Mouse (Mus musculus) stomach, embryonic 16.5 days (tissue): ENCODE results near the gene Dnm3. TPM values are rescaled to one million over a fixed set of nuclear protein-coding genes. Genes with fewer than 3 reads are reported as not detected.

Experiments used
- ATAC-seq: fragments of 200-750 bp; cut with Nextera tagmentation; 2 replicates; pipeline ENCODE4 v1.8.0; 2017; ENCODE audit warnings: moderate number of reproducible peaks, moderate TSS enrichment; ENCODE audit not compliant: insufficient read depth, low FRiP score
- H3K27ac ChIP-seq: fragments of 300-500 bp; sonication (generic); 2 replicates; pipeline ENCODE4 v1.5.1; 2014; ENCODE audit warnings: low read length
- H3K27me3 ChIP-seq: fragments of 300-500 bp; sonication (generic); 2 replicates; pipeline ENCODE4 v1.6.1; 2014; ENCODE audit warnings: low read length, control low read depth, mixed read lengths; ENCODE audit not compliant: control insufficient read depth, insufficient read depth
- H3K36me3 ChIP-seq: fragments of 300-500 bp; sonication (generic); 2 replicates; pipeline ENCODE4 v1.6.1; 2014; ENCODE audit warnings: low read length; ENCODE audit not compliant: control insufficient read depth, insufficient read depth
- H3K4me1 ChIP-seq: fragments of 300-500 bp; sonication (generic); 2 replicates; pipeline ENCODE4 v1.6.1; 2014; ENCODE audit warnings: low read length, control low read depth, mixed read lengths; ENCODE audit not compliant: control insufficient read depth, insufficient read depth
- H3K4me2 ChIP-seq: fragments of 300-500 bp; sonication (generic); 2 replicates; pipeline ENCODE4 v1.6.1; 2014; ENCODE audit warnings: low read depth, low read length, mixed read lengths
- H3K4me3 ChIP-seq: fragments of 300-500 bp; sonication (generic); replicated peaks from 2 replicates; pipeline ENCODE4 v1.5.1; 2014; ENCODE audit warnings: mild to moderate bottlenecking, low read length
- H3K9ac ChIP-seq: fragments of 300-500 bp; sonication (generic); 2 replicates; pipeline ENCODE4 v1.6.1; 2014; ENCODE audit warnings: low read length
- H3K9me3 ChIP-seq: fragments of 300-500 bp; sonication (generic); replicated peaks from 2 replicates; pipeline ENCODE4 v1.6.1; 2016; ENCODE audit warnings: low read length, control low read depth; ENCODE audit not compliant: control insufficient read depth
- WGBS: fragments of 180-500 bp; shearing (Covaris S2); extraction: QIAGEN DNeasy Blood & Tissue Kit; methylation state at CpG from one replicate; pipeline ENCODE4 v1.1.7; 2014; 5-methylcytosine and 5-hydroxymethylcytosine counted together
- polyA plus RNA-seq: library from polyadenylated mRNA; unstranded; fragments of >200 nt; fragmentation: Nextera tagmentation; extraction: Ambion mirVana; gene quantifications from 2 replicates; pipeline ENCODE4 v1.2.1, GENCODE M21; 2015

The Dnm3 gene
- polyA plus RNA-seq, 1 experiment from 2014 or later, result 6.4 TPM

- Histone ChIP-seq H3K27ac (no peak overlapping the region), H3K4me3 (no peak overlapping the region), H3K4me1 (peaks cover 6% of the 10 kb centered on the region; the same call in 1 of the 2 replicates), H3K9me3 (no peaks in the 10 kb centered on the region), H3K4me2 (no peak overlapping the region), H3K36me3 (no peaks in the 10 kb centered on the region), H3K9ac (no peak overlapping the region), H3K27me3 (no peaks in the 10 kb centered on the region)
- no peak for ATAC-seq
- WGBS, result 74% methylated on average over 9 of the region's 9 CpGs
Measured at GRCm38 (mm10) chr1:161980626-161981298, 497.1 kb downstream of the Dnm3 start.

- no peaks in the 10 kb centered on the region for H3K9me3 ChIP-seq
- no peaks in the 10 kb centered on the region for H3K27me3 ChIP-seq
- WGBS, result 82% methylated on average over 2 of the region's 2 CpGs
Measured at GRCm38 (mm10) chr1:161980046-161980445, 497.8 kb downstream of the Dnm3 start.

GRCm38 (mm10) chr1:161979536-161979935 is 498.3 kb downstream of the Dnm3 start, which contains the start of gene 4930558K02Rik:
TSS of gene 4930558K02Rik (minus strand) at chr1:161979636.
- H3K9ac ChIP-seq, result no peak within 1 kb of the TSS
- no peaks in the 10 kb centered on the region for H3K9me3 ChIP-seq
- ATAC-seq, result no peak
- no peak within 1 kb of the TSS for H3K27ac ChIP-seq
- WGBS, result 80% methylated on average over 1 of the region's 1 CpGs
- H3K27me3 ChIP-seq, result no peaks in the 10 kb centered on the region
- H3K36me3 ChIP-seq, result no peaks in the 10 kb centered on the region
- peaks cover 7% of the 10 kb centered on the region; the same call in 1 of the 2 replicates for H3K4me1 ChIP-seq
- H3K4me3 ChIP-seq, result no peak within 1 kb of the TSS
- H3K4me2 ChIP-seq, result no peak within 1 kb of the TSS

More at GRCm38 (mm10) chr1:161980046-161980445, 497.8 kb downstream of the Dnm3 start:
- Histone ChIP-seq H3K9ac (no peak overlapping the region), H3K4me1 (peaks cover 7% of the 10 kb centered on the region; the same call in 1 of the 2 replicates), H3K4me3 (no peak overlapping the region), H3K27ac (no peak overlapping the region), H3K36me3 (no peaks in the 10 kb centered on the region), H3K4me2 (no peak overlapping the region)
- ATAC-seq, result no peak

GRCm38 (mm10) chr1:161978173-161978700 is 499.6 kb downstream of the Dnm3 start:
- WGBS, result 87% methylated on average over 5 of the region's 5 CpGs
- Histone ChIP-seq H3K9me3 (no peaks in the 10 kb centered on the region), H3K36me3 (no peaks in the 10 kb centered on the region), H3K27ac (no peak overlapping the region), H3K4me2 (no peak overlapping the region), H3K27me3 (no peaks in the 10 kb centered on the region), H3K4me3 (no peak overlapping the region), H3K9ac (no peak overlapping the region), H3K4me1 (peaks cover 15% of the 10 kb centered on the region; the same call in 1 of the 2 replicates)
- ATAC-seq, result no peak

GRCm38 (mm10) chr1:161977331-161977730 is 500.5 kb downstream of the Dnm3 start:
- Histone ChIP-seq H3K9ac (peak overlapping the region; percentile 16; the same call in 1 of the 2 replicates), H3K27ac (no peak overlapping the region), H3K4me1 (peaks cover 15% of the 10 kb centered on the region; the same call in 1 of the 2 replicates), H3K27me3 (no peaks in the 10 kb centered on the region), H3K9me3 (no peaks in the 10 kb centered on the region), H3K4me2 (no peak overlapping the region), H3K4me3 (no peak overlapping the region), H3K36me3 (no peaks in the 10 kb centered on the region)
- WGBS, result 73% methylated on average over 4 of the region's 4 CpGs
- ATAC-seq, result no peak

GRCm38 (mm10) chr1:161976255-161977182 is 501.3 kb downstream of the Dnm3 start:
- Histone ChIP-seq H3K27me3 (no peaks in the 10 kb centered on the region), H3K27ac (peak overlapping the region; percentile 28; the same call in 1 of the 2 replicates), H3K4me2 (no peak overlapping the region; the same call in 1 of the 2 replicates), H3K4me1 (peaks cover 15% of the 10 kb centered on the region; the same call in 1 of the 2 replicates), H3K9ac (no peak overlapping the region), H3K9me3 (no peaks in the 10 kb centered on the region), H3K4me3 (no peak overlapping the region), H3K36me3 (no peaks in the 10 kb centered on the region)
- WGBS, result 36% methylated on average over 16 of the region's 16 CpGs
- peak; percentile 51 for ATAC-seq

- Histone ChIP-seq H3K4me2 (no peak overlapping the region), H3K27ac (no peak overlapping the region), H3K4me3 (no peak overlapping the region), H3K36me3 (no peaks in the 10 kb centered on the region), H3K27me3 (no peaks in the 10 kb centered on the region), H3K4me1 (peaks cover 25% of the 10 kb centered on the region; the same call in 1 of the 2 replicates), H3K9me3 (no peaks in the 10 kb centered on the region), H3K9ac (no peak overlapping the region)
- no peak for ATAC-seq
- 81% methylated on average over 8 of the region's 8 CpGs for WGBS
Measured at GRCm38 (mm10) chr1:161972233-161972632, 505.6 kb downstream of the Dnm3 start.

GRCm38 (mm10) chr1:161970874-161971273 is 507.0 kb downstream of the Dnm3 start:
- Histone ChIP-seq H3K4me3 (no peak overlapping the region), H3K9ac (no peak overlapping the region), H3K4me2 (no peak overlapping the region), H3K9me3 (no peaks in the 10 kb centered on the region), H3K27me3 (no peaks in the 10 kb centered on the region), H3K27ac (no peak overlapping the region), H3K4me1 (peaks cover 20% of the 10 kb centered on the region; the same call in 1 of the 2 replicates), H3K36me3 (no peaks in the 10 kb centered on the region)
- ATAC-seq, result no peak
- 96% methylated on average over 9 of the region's 9 CpGs for WGBS
